30 mouse cellular contexts compared by ENCODE assay signal in the genomic region with DNA sequence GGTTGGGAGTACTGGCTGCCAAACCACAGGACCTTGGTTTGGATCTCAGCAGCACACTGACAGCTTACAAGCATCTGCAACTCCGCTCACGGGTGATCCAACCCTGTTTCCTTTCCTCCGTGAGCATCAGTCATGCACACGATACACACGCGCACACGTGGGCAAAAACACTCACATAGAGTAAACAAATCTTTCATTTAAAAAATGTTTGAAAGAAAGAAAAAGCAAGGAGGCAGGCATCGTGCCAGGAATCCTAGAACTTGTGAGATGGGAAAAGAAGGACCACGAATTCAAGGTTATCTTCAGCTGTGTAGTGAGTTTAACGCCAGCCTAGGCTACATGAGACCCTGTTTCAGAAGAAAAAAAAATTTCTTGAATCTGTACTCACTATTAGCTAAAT. TPM values are rescaled to one million over a fixed set of nuclear protein-coding genes. Genes with fewer than 3 reads are reported as not detected.
"Had no signal": no experiment of that assay in that cellular context is flagged by ENCODE, and none has a peak within 500 bp of the region (broad histone marks: within the 10 kb centered on the region; RNA-seq: fewer than 3 reads in every experiment).

No protein-coding gene starts in this region.

- H3K36me3 ChIP-seq: midbrain, embryonic 10.5 days; midbrain, embryonic 13.5 days had no signal

- H3K27me3 ChIP-seq: kidney, embryonic 15.5 days; liver, embryonic 13.5 days; megakaryocyte, embryonic 14.5 days; midbrain, embryonic 13.5 days had no signal

- H3K4me1 ChIP-seq: kidney, embryonic 15.5 days; liver, embryonic 13.5 days; megakaryocyte, embryonic 14.5 days; midbrain, embryonic 10.5 days; midbrain, embryonic 13.5 days had no signal

- DNase-seq: kidney, adult 8-10 months; kidney, postnatal 10 days; kidney, postnatal 36 days; layer of hippocampus, postnatal 36 days; liver, embryonic 13.5 days; lung, adult 2 months; lung, postnatal 36 days; thymus, adult 18-20 months; thymus, postnatal 14 days; thymus, postnatal 4 days had no signal

- H3K27ac ChIP-seq: kidney, embryonic 15.5 days; left cerebral cortex, adult 2 months; liver, embryonic 13.5 days; midbrain, embryonic 10.5 days; midbrain, embryonic 13.5 days had no signal

- H3K4me3 ChIP-seq: kidney, embryonic 15.5 days; left cerebral cortex, adult 2 months; liver, embryonic 13.5 days; megakaryocyte, embryonic 14.5 days; midbrain, embryonic 10.5 days; midbrain, embryonic 13.5 days had no signal

RNA-seq across cellular contexts. Expression of a gene that starts 24.2 kb away (rescaled TPM):
- total RNA-seq: layer of hippocampus, adult 8-10 months; layer of hippocampus, postnatal 10 days; layer of hippocampus, postnatal 36 days; left cerebral cortex, adult 2 months; left cerebral cortex, postnatal 10 days; left cerebral cortex, postnatal 36 days; liver, adult 2 months had no signal
- polyA plus RNA-seq: kidney, embryonic 15.5 days; liver, adult 2 months; liver, embryonic 13.5 days; liver, embryonic 16.5 days; midbrain, embryonic 10.5 days; neural tube, embryonic 11.5 days had no signal

RNA-seq across cellular contexts. Expression of a gene that starts 58.6 kb away (rescaled TPM):
- total RNA-seq: layer of hippocampus, adult 8-10 months; layer of hippocampus, postnatal 10 days; layer of hippocampus, postnatal 36 days; left cerebral cortex, adult 2 months; left cerebral cortex, postnatal 10 days; left cerebral cortex, postnatal 36 days; liver, adult 2 months had no signal
- polyA plus RNA-seq: kidney, embryonic 15.5 days; limb, embryonic 11.5 days; limb, embryonic 14.5 days; liver, adult 2 months; liver, embryonic 13.5 days; liver, embryonic 16.5 days; lung, adult 2 months; lung, postnatal 0 days; midbrain, embryonic 10.5 days; midbrain, embryonic 13.5 days; midbrain, embryonic 16.5 days; neural tube, embryonic 11.5 days; neural tube, embryonic 14.5 days; small intestine, adult 2 months; spleen, adult 2 months; stomach, embryonic 16.5 days had no signal
